Mouse (Mus musculus): Measurements from ENCODE around the gene Myo1h.

The Myo1h gene

DNA sequence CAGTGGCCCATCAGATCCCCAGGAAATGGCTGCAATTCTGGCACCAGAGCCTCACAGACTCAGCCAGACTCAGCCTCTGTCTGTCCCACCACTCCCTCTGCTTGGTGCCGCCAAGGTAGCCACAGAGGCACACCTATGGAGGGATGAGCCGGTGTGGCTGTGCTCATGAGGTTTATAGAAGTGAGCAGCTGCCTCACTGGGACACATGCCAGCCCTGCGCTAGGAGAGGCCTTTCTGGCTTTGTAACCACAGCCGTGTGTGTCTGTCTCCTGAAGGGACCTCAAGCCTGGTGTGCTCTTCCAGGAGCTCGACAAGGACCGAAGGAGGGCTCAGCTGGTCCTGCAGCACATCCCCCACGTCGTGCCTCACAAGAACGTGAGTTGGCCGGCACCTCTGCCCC lies 118.3 kb downstream of the Myo1h start:
- DNase-seq: no peak

DNA sequence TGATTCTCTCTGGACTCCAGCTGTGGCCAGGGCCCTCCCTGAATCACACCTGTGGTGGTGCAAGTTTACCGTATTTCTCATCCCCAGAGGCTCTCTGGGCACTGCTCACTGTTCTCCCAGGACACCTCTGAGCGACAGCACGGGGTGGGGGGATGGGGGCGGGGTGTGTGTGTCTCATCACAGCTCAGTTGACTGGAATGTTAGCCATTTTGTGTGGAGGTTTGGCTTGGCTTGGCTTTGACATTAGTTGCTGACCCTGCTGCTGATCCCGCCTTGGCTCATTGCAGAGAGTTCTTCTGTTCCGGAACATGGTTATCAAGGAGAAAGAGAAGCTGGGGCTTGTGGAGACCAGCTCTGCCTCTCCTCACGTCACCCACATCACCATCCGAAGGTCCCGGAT lies 118.8 kb downstream of the Myo1h start:
- DNase-seq: no peak

DNA sequence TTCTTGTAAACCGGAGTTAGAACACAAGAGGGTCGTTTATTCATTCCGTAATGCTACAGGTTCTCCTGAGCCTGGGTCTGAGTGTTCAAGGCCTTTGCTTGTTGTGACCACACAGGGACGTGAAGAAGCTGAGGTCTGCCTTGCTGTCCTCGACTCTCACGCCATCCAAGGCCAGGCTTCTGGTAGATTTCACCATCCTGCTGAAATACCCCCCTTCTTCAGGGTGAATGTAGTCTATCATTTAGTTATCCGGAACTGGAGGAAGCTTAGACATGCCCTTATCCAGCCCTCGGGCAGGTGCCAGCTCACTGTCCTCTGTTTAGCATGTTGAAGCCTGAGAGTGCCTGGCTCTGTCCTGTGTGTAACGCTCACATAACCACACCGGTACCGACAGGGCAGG lies 119.9 kb downstream of the Myo1h start:
- DNase-seq: no peak

DNA sequence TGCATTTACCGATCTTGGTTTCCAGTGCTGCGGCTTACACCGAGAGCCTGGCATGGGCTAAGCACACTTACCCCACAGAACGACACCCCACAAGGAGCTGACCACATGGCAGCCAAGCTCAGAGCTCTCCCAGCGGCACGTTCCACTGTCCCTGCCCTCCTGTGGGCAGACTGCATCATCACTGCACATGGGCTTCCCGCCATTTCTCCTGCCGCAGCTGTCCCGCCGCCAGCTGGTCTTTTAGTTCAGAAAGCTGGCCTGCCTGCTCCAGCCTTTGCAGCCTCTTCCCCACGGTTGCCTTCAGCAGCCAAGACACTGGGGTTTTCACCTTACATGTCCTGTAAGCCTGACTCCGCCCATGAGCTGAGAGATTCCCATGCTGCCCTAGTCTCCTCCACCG lies 121.5 kb downstream of the Myo1h start:
- DNase-seq: no peak

DNA sequence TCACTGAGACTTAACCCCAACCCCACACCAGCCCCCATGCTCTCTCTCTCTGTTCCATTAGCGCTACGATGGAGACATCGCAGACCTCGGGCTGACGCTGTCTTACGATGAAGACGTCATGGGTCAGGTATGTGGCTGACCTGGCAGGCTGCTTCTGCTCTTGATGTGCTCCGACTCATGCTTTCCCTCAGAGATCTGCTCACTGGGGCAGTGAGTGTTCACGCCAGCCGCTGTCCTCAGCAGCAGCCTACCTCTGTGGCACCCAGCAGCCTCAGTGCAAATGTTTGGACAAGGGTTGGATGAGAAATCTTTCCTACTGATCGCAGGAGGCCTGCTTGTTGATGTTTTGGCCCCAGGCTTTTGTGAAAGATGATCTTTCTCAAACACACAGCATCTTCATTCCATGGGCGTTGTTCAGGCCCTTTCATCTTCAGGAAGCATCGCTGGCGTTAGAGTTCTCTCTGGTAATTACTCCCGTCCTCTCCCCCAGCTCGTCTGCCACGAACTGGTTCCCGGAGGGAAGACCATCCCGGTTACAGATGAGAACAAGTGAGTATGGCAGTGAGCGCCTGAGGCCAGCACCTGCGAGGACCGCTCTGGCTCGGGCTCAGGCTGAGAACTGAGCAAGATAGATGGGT lies 123.5 kb downstream of the Myo1h start:
- no peak for DNase-seq

DNA sequence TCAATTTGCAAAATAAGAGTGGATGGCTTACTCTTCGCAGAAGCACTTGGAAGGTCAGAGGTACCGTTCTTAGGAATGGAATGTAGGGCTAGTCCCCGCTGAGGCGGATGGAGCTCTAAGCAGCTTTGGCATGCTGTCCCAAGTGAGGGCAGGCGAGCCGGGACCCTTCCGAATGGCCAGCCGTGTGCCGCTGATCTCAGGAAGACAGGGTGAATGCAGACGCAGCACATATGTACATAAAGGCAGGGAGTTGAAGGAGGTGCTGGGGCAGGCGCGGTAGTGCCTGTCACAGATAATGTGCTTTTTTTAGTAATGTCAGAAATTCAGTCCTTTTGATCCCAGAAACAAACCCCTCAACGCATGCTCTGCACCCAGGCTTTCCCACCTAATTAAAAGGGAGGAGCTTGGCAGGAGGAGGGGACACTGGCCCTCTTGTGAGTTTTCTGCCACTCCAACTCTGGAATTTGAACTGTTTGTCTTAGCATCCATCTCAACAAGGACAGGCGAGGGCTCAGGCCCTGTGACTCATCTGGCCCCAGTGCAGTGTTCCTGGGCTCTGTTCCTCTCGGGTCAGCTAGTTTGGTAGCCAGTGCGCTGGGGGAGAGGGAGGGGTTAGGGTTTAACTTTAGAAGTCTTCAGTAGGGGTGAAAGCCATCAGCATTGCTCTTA lies 124.2 kb downstream of the Myo1h start:
- DNase-seq: peak; percentile 71
